Mouse (Mus musculus): ENCODE measurements at regions not wholly inside any gene's neighbourhood (a gene's known extent, or its start where the extent isn't known, plus 50 kb on each side); places are given as distances from the start of the nearest gene placed in this dataset.

- no peak overlapping the region for H3K4me2 ChIP-seq (replicated peaks)
- no peak overlapping the region for H3K27ac ChIP-seq
- no peak overlapping the region for H3K9ac ChIP-seq
- H3K4me1 ChIP-seq = no peaks in the 10 kb centered on the region
- no peak overlapping the region for H3K4me3 ChIP-seq
- H3K9me3 ChIP-seq = no peaks in the 10 kb centered on the region
- no peak for ATAC-seq (ENCODE audit: low FRiP score, low read depth)
- H3K36me3 ChIP-seq = no peaks in the 10 kb centered on the region
- no peaks in the 10 kb centered on the region for H3K27me3 ChIP-seq (replicated peaks)
- WGBS = 83% methylated on average over 5 of the region's 5 CpGs
These were observed 276.2 kb upstream of the Klf4 start for GRCm38 (mm10) chr4:55808501-55808900.

GRCm38 (mm10) chr4:55806799-55807198, 274.5 kb upstream of the Klf4 start:
- H3K4me3 ChIP-seq = no peak overlapping the region
- 82% methylated on average over 3 of the region's 3 CpGs for WGBS
- no peak overlapping the region for H3K4me2 ChIP-seq (replicated peaks)

GRCm38 (mm10) chr4:55805255-55806051, 273.2 kb upstream of the Klf4 start:
- Histone ChIP-seq H3K4me3 (no peak overlapping the region), H3K9me3 (no peaks in the 10 kb centered on the region), H3K4me1 (no peaks in the 10 kb centered on the region), H3K9ac (no peak overlapping the region), H3K4me2 (replicated peaks) (no peak overlapping the region), H3K36me3 (no peaks in the 10 kb centered on the region), H3K27me3 (replicated peaks) (no peaks in the 10 kb centered on the region), H3K27ac (no peak overlapping the region)
- WGBS = 85% methylated on average over 6 of the region's 6 CpGs
- no peak for ATAC-seq (ENCODE audit: low FRiP score, low read depth)

More at GRCm38 (mm10) chr4:55806799-55807198, 274.5 kb upstream of the Klf4 start:
- H3K27me3 ChIP-seq (replicated peaks) = no peaks in the 10 kb centered on the region
- no peak for ATAC-seq (ENCODE audit: low FRiP score, low read depth)
- H3K9me3 ChIP-seq = no peaks in the 10 kb centered on the region
- no peaks in the 10 kb centered on the region for H3K36me3 ChIP-seq
- H3K4me1 ChIP-seq = no peaks in the 10 kb centered on the region
- H3K27ac ChIP-seq = no peak overlapping the region
- no peak overlapping the region for H3K9ac ChIP-seq

GRCm38 (mm10) chr4:55802101-55802500, 269.8 kb upstream of the Klf4 start:
- no peaks in the 10 kb centered on the region for H3K27me3 ChIP-seq (replicated peaks)
- no peak overlapping the region for H3K9ac ChIP-seq
- WGBS = 91% methylated on average over 4 of the region's 4 CpGs
- no peak overlapping the region for H3K27ac ChIP-seq
- H3K9me3 ChIP-seq = no peaks in the 10 kb centered on the region
- ATAC-seq (ENCODE audit: low FRiP score, low read depth) = no peak
- no peaks in the 10 kb centered on the region for H3K36me3 ChIP-seq
- H3K4me2 ChIP-seq (replicated peaks) = no peak overlapping the region
- no peaks in the 10 kb centered on the region for H3K4me1 ChIP-seq
- H3K4me3 ChIP-seq = no peak overlapping the region

- Histone ChIP-seq H3K36me3 (no peaks in the 10 kb centered on the region), H3K9me3 (no peaks in the 10 kb centered on the region), H3K4me3 (no peak overlapping the region), H3K4me2 (replicated peaks) (no peak overlapping the region), H3K9ac (no peak overlapping the region), H3K4me1 (no peaks in the 10 kb centered on the region), H3K27ac (no peak overlapping the region), H3K27me3 (replicated peaks) (no peaks in the 10 kb centered on the region)
- no peak for ATAC-seq (ENCODE audit: low FRiP score, low read depth)
- WGBS = 85% methylated on average over 6 of the region's 6 CpGs
These were observed 265.8 kb upstream of the Klf4 start for GRCm38 (mm10) chr4:55798099-55798498.

- H3K36me3 ChIP-seq = no peaks in the 10 kb centered on the region
- ATAC-seq (ENCODE audit: low FRiP score, low read depth) = no peak
- no peak overlapping the region for H3K4me2 ChIP-seq (replicated peaks)
- H3K27me3 ChIP-seq (replicated peaks) = no peaks in the 10 kb centered on the region
- no peak overlapping the region for H3K27ac ChIP-seq
- H3K4me3 ChIP-seq = no peak overlapping the region
- H3K4me1 ChIP-seq = no peaks in the 10 kb centered on the region
- H3K9me3 ChIP-seq = no peaks in the 10 kb centered on the region
- H3K9ac ChIP-seq = no peak overlapping the region
These were observed 249.1 kb upstream of the Klf4 start for GRCm38 (mm10) chr4:55781329-55781847.

GRCm38 (mm10) chr4:55779581-55779980, 247.3 kb upstream of the Klf4 start:
- H3K27me3 ChIP-seq (replicated peaks) = no peaks in the 10 kb centered on the region
- H3K9me3 ChIP-seq = no peaks in the 10 kb centered on the region
- ATAC-seq (ENCODE audit: low FRiP score, low read depth) = no peak
- no peak overlapping the region for H3K9ac ChIP-seq
- WGBS = 78% methylated on average over 4 of the region's 4 CpGs
- H3K36me3 ChIP-seq = no peaks in the 10 kb centered on the region
- H3K27ac ChIP-seq = no peak overlapping the region
- H3K4me2 ChIP-seq (replicated peaks) = no peak overlapping the region
- no peaks in the 10 kb centered on the region for H3K4me1 ChIP-seq
- no peak overlapping the region for H3K4me3 ChIP-seq

- WGBS = 81% methylated on average over 7 of the region's 7 CpGs
- no peaks in the 10 kb centered on the region for H3K4me1 ChIP-seq
These were observed 243.6 kb upstream of the Klf4 start for GRCm38 (mm10) chr4:55775858-55776257.

GRCm38 (mm10) chr4:55774571-55774970, 242.3 kb upstream of the Klf4 start:
- no peaks in the 10 kb centered on the region for H3K27me3 ChIP-seq (replicated peaks)
- no peak for ATAC-seq (ENCODE audit: low FRiP score, low read depth)
- 89% methylated on average over 4 of the region's 4 CpGs for WGBS

More at GRCm38 (mm10) chr4:55775858-55776257, 243.6 kb upstream of the Klf4 start:
- Histone ChIP-seq H3K36me3 (no peaks in the 10 kb centered on the region), H3K4me3 (no peak overlapping the region), H3K27me3 (replicated peaks) (no peaks in the 10 kb centered on the region), H3K27ac (no peak overlapping the region), H3K4me2 (replicated peaks) (no peak overlapping the region), H3K9me3 (no peaks in the 10 kb centered on the region), H3K9ac (no peak overlapping the region)
- ATAC-seq (ENCODE audit: low FRiP score, low read depth) = no peak

GRCm38 (mm10) chr4:55769656-55770055, 237.4 kb upstream of the Klf4 start:
- H3K36me3 ChIP-seq = no peaks in the 10 kb centered on the region
- no peaks in the 10 kb centered on the region for H3K9me3 ChIP-seq
- 90% methylated on average over 3 of the region's 3 CpGs for WGBS
- no peak overlapping the region for H3K4me3 ChIP-seq
- H3K4me1 ChIP-seq = no peaks in the 10 kb centered on the region
- H3K4me2 ChIP-seq (replicated peaks) = no peak overlapping the region
- no peaks in the 10 kb centered on the region for H3K27me3 ChIP-seq (replicated peaks)
- H3K27ac ChIP-seq = no peak overlapping the region
- H3K9ac ChIP-seq = no peak overlapping the region
- ATAC-seq (ENCODE audit: low FRiP score, low read depth) = no peak

More at GRCm38 (mm10) chr4:55774571-55774970, 242.3 kb upstream of the Klf4 start:
- H3K36me3 ChIP-seq = no peaks in the 10 kb centered on the region
- no peak overlapping the region for H3K27ac ChIP-seq
- no peaks in the 10 kb centered on the region for H3K4me1 ChIP-seq
- no peak overlapping the region for H3K4me3 ChIP-seq
- H3K4me2 ChIP-seq (replicated peaks) = no peak overlapping the region
- no peaks in the 10 kb centered on the region for H3K9me3 ChIP-seq
- H3K9ac ChIP-seq = no peak overlapping the region

- Histone ChIP-seq H3K9ac (no peak overlapping the region), H3K36me3 (no peaks in the 10 kb centered on the region), H3K27ac (no peak overlapping the region), H3K4me2 (replicated peaks) (no peak overlapping the region), H3K4me3 (no peak overlapping the region), H3K4me1 (no peaks in the 10 kb centered on the region), H3K9me3 (no peaks in the 10 kb centered on the region), H3K27me3 (replicated peaks) (no peaks in the 10 kb centered on the region)
- ATAC-seq (ENCODE audit: low FRiP score, low read depth) = no peak
- WGBS = 93% methylated on average over 6 of the region's 6 CpGs
These were observed 236.1 kb upstream of the Klf4 start for GRCm38 (mm10) chr4:55768325-55768724.

- H3K36me3 ChIP-seq = no peaks in the 10 kb centered on the region
- no peak overlapping the region for H3K4me2 ChIP-seq (replicated peaks)
- WGBS = 91% methylated on average over 4 of the region's 4 CpGs
- no peak overlapping the region for H3K27ac ChIP-seq
- H3K9me3 ChIP-seq = no peaks in the 10 kb centered on the region
- no peaks in the 10 kb centered on the region for H3K4me1 ChIP-seq
- H3K27me3 ChIP-seq (replicated peaks) = no peaks in the 10 kb centered on the region
- H3K9ac ChIP-seq = no peak overlapping the region
- no peak for ATAC-seq (ENCODE audit: low FRiP score, low read depth)
- no peak overlapping the region for H3K4me3 ChIP-seq
These were observed 234.9 kb upstream of the Klf4 start for GRCm38 (mm10) chr4:55767133-55767532.

- WGBS = 92% methylated on average over 2 of the region's 2 CpGs
- H3K27me3 ChIP-seq (replicated peaks) = no peaks in the 10 kb centered on the region
- H3K4me1 ChIP-seq = no peaks in the 10 kb centered on the region
- no peak for ATAC-seq (ENCODE audit: low FRiP score, low read depth)
- H3K9ac ChIP-seq = no peak overlapping the region
- no peak overlapping the region for H3K27ac ChIP-seq
- no peaks in the 10 kb centered on the region for H3K9me3 ChIP-seq
- H3K4me3 ChIP-seq = no peak overlapping the region
- no peak overlapping the region for H3K4me2 ChIP-seq (replicated peaks)
- no peaks in the 10 kb centered on the region for H3K36me3 ChIP-seq
These were observed 233.5 kb upstream of the Klf4 start for GRCm38 (mm10) chr4:55765780-55766179.
